Mouse (Mus musculus) brain, embryonic 14.5 days (tissue): Measurements from ENCODE around the gene Psma5. TPM values are rescaled to one million over a fixed set of nuclear protein-coding genes. Genes with fewer than 3 reads are reported as not detected.

ENCODE experiments used
- DNase-seq: peaks from one replicate; pipeline ENCODE4 v3.0.0-alpha.2; 2011; ENCODE audit warnings: low read depth
- CTCF ChIP-seq: fragments of 200-500 bp; IDR thresholded peaks from 2 replicates; pipeline ENCODE4 v1.5.1; 2012; ENCODE audit warnings: inconsistent platforms, mild to moderate bottlenecking, moderate library complexity, borderline replicate concordance; ENCODE audit not compliant: insufficient read depth, insufficient read length; ENCODE audit errors: extremely low read depth
- POLR2A ChIP-seq: fragments of 200-500 bp; IDR thresholded peaks from 2 replicates; pipeline ENCODE4 v1.6.1; 2012; ENCODE audit warnings: mild to moderate bottlenecking, inconsistent platforms, borderline replicate concordance; ENCODE audit not compliant: poor library complexity, insufficient read depth, insufficient read length, severe bottlenecking; ENCODE audit errors: extremely low read depth
- polyA plus RNA-seq: library from polyadenylated mRNA; depleted of rRNA; stranded (reverse); fragments of >200 nt; gene quantifications from 2 replicates; pipeline ENCODE4 v1.2.3, GENCODE M21; 2012; rRNA removed

Psma5 gene
- polyA plus RNA-seq, 1 experiment, result 135 TPM

GRCm38 (mm10) chr3:108322136-108322535 lies 65.4 kb downstream of the Psma5 start:
- TF ChIP-seq CTCF (no peak), POLR2A (no peak)
- no peak for DNase-seq

DNA sequence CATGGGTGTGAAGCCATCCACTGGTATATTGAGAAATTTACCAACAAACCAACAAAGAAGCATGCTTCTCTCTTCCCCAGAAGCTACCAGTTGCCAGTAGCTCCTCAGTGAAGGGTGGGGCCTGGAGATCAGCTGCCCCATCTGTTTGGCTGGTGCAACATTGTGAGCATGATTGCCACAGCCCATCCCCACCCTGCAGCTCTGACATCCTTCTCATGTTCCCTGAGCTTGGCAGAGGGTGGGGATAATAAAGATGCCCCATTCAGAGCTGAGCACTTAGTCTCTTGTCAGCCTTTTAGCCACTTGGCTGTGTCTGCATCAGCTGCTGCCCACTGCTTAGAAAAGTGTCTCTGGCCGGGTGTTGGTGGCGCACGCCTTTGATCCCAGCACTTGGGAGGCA lies 66.2 kb downstream of the Psma5 start:
- DNase-seq, result peak; percentile 53
- TF ChIP-seq CTCF (no peak), POLR2A (no peak)

DNA sequence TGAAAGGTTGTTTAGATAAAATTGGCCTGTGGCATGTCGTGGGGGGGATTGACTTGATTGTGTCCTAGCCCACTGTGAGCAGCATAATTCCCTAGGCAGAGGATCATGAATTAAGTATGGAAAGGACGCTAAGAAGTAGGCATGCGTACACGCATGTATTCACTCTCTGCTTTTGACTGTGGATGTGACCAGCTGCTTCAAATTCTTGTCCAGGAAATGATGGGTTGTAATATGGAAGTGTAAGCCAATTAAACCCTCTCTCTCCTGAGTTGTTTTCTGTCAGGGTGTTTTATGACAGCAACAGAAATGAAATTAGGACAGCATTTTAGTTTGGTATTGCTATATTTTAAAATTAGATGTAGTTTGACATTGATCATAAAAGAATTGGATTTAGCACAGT lies 68.1 kb downstream of the Psma5 start:
- no peak for TF ChIP-seq CTCF
- no peak for TF ChIP-seq POLR2A
- DNase-seq, result peak; percentile 53

DNA sequence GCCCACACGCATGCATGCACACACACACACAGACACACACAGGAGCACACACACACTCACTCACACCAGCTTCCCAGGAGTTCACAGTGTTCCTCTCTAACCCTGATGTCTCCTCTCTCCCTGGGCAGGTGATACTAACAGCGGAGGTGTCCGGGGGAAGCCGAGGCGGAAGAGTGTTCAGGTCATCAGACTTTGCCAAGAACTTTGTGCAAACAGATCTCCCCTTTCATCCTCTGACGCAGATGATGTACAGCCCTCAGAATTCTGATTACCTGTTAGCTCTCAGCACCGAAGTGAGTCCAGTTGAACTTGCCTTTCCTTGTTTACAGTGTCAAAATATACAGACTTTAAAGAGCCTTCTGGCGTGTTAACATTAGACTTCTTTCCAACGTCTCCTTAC lies 68.8 kb downstream of the Psma5 start:
- DNase-seq, result no peak
- TF ChIP-seq POLR2A (no peak), CTCF (no peak)

GRCm38 (mm10) chr3:108327275-108327674 lies 70.5 kb downstream of the Psma5 start:
- TF ChIP-seq POLR2A (no peak), CTCF (no peak)
- peak; percentile 81 for DNase-seq

- peak; percentile 60 for DNase-seq
- TF ChIP-seq POLR2A (no peak), CTCF (no peak)
These were observed 71.2 kb downstream of the Psma5 start for GRCm38 (mm10) chr3:108327916-108328315.

DNA sequence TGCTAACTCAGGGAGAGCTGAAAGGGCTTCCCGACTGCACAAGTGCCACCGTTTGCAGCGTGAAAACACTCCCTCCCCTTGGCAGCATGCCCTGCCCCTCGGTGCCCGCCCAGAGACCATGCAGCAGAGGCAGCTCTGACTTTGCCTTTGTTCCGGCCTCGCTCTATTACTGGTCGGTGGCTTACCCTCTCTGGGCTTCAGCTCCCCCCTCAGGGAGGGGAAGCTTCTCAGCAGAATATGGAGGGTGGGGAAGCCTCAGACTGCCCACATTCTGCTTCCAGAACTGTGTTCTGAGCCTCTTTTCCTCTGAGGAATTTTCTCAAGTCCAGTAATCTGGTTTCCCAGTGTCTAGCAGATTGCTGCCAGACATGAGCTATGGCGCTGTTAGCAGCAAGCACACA lies 71.7 kb downstream of the Psma5 start:
- peak; percentile 90 for DNase-seq
- no peak for TF ChIP-seq POLR2A
- no peak for TF ChIP-seq CTCF

Other genes with a start within 250 kb of the Psma5 start
- 33.4 and 38.5 TPM in 2 replicates for gene Gstm1, start 239.0 kb upstream of the Psma5 start, polyA plus RNA-seq
- gene Gstm4, start 212.0 kb upstream of the Psma5 start, polyA plus RNA-seq, result 13.2 and 15.3 TPM in 2 replicates
- 111 and 118 TPM in 2 replicates for gene Ampd2, start 170.3 kb upstream of the Psma5 start, polyA plus RNA-seq
- gene Gnat2, start 164.1 kb upstream of the Psma5 start, polyA plus RNA-seq, result 0.05 and 0.18 TPM in 2 replicates
- 79.0 and 86.6 TPM in 2 replicates for gene Gnai3, start 110.8 kb upstream of the Psma5 start, polyA plus RNA-seq
- gene Gpr61, start 102.0 kb upstream of the Psma5 start, polyA plus RNA-seq, result 1.5 and 2.6 TPM in 2 replicates
- 19.5 and 25.0 TPM in 2 replicates for gene Amigo1, start 70.6 kb upstream of the Psma5 start, polyA plus RNA-seq
- gene Cyb561d1, start 55.7 kb upstream of the Psma5 start, polyA plus RNA-seq, result 8.4 and 8.7 TPM in 2 replicates
- 50.1 and 55.9 TPM in 2 replicates for gene Atxn7l2, start 46.0 kb upstream of the Psma5 start, polyA plus RNA-seq
- gene Sypl2, start 30.3 kb upstream of the Psma5 start, polyA plus RNA-seq, result 1.0 and 2.8 TPM in 2 replicates
- 74.2 and 79.2 TPM in 2 replicates for gene Sort1, start 27.2 kb downstream of the Psma5 start, polyA plus RNA-seq
- 0.10 and 0.12 TPM in 2 replicates for gene Mybphl, start 108.0 kb downstream of the Psma5 start, polyA plus RNA-seq
- gene Psrc1, start 126.9 kb downstream of the Psma5 start, polyA plus RNA-seq, result 27.1 and 71.0 TPM in 2 replicates
- 64.9 and 101 TPM in 2 replicates for gene Celsr2, start 158.6 kb downstream of the Psma5 start, polyA plus RNA-seq
- 120 and 161 TPM in 2 replicates for gene Sars, start 188.3 kb downstream of the Psma5 start, polyA plus RNA-seq